Mouse (Mus musculus): ENCODE measurements around the gene Wnt3a.
"Not testable (repeated sequence)": the region's sequence is repeated elsewhere in the genome, so short reads cannot be mapped to it uniquely, and the experiment has no call there.

The Wnt3a gene

GRCm38 (mm10) chr11:59307422-59308163 is 17.0 kb upstream of the Wnt3a start:
- DNase-seq = peak; percentile 83 to 88

GRCm38 (mm10) chr11:59306461-59307421 is 16.2 kb upstream of the Wnt3a start, which contains the start of gene Wnt9a:
Gene Wnt9a (plus strand): TSS chr11:59306928.
- DNase-seq = peak; percentile 57 to 66

GRCm38 (mm10) chr11:59305821-59306215 is 15.3 kb upstream of the Wnt3a start:
- DNase-seq = no peak

GRCm38 (mm10) chr11:59305008-59305820 is 14.7 kb upstream of the Wnt3a start:
- DNase-seq = no peak

GRCm38 (mm10) chr11:59302700-59303569 is 12.4 kb upstream of the Wnt3a start:
- DNase-seq = peak; percentile 84 to 88

GRCm38 (mm10) chr11:59301053-59301452 is 10.5 kb upstream of the Wnt3a start:
- not testable (repeated sequence) for DNase-seq

- DNase-seq = no peak
Measured at GRCm38 (mm10) chr11:59300185-59300584, 9.6 kb upstream of the Wnt3a start.

- peak in 1 of 2 experiments; percentile 49 for DNase-seq
Measured at GRCm38 (mm10) chr11:59297941-59298340, 7.4 kb upstream of the Wnt3a start.

GRCm38 (mm10) chr11:59293616-59294015 is 3.1 kb upstream of the Wnt3a start:
- peak; percentile 74 to 77 for DNase-seq

GRCm38 (mm10) chr11:59289706-59290105 is 846 bp downstream of the Wnt3a start:
- DNase-seq = no peak

- no peak for DNase-seq
Measured at GRCm38 (mm10) chr11:59284146-59284545, 6.4 kb downstream of the Wnt3a start.

- DNase-seq = peak; percentile 78 to 85
Measured at GRCm38 (mm10) chr11:59282933-59283332, 7.6 kb downstream of the Wnt3a start.

- DNase-seq = no peak
Measured at GRCm38 (mm10) chr11:59282111-59282510, 8.4 kb downstream of the Wnt3a start.

- DNase-seq = no peak
Measured at GRCm38 (mm10) chr11:59278047-59278446, 12.5 kb downstream of the Wnt3a start.

- DNase-seq = no peak
Measured at GRCm38 (mm10) chr11:59276877-59277276, 13.7 kb downstream of the Wnt3a start.

GRCm38 (mm10) chr11:59274184-59274583 is 16.4 kb downstream of the Wnt3a start:
- DNase-seq = peak; percentile 18 to 54

GRCm38 (mm10) chr11:59266727-59267126 is 23.8 kb downstream of the Wnt3a start:
- DNase-seq = no peak

GRCm38 (mm10) chr11:59265154-59265813 is 25.3 kb downstream of the Wnt3a start:
- DNase-seq = no peak

GRCm38 (mm10) chr11:59264593-59264992 is 26.0 kb downstream of the Wnt3a start:
- DNase-seq = no peak

GRCm38 (mm10) chr11:59263870-59264563 is 26.5 kb downstream of the Wnt3a start:
- peak; percentile 61 to 68 for DNase-seq

Measured in lung, adult 18-20 months (tissue).